ENCODE assay signal across 22 mouse cellular contexts in the genomic region with DNA sequence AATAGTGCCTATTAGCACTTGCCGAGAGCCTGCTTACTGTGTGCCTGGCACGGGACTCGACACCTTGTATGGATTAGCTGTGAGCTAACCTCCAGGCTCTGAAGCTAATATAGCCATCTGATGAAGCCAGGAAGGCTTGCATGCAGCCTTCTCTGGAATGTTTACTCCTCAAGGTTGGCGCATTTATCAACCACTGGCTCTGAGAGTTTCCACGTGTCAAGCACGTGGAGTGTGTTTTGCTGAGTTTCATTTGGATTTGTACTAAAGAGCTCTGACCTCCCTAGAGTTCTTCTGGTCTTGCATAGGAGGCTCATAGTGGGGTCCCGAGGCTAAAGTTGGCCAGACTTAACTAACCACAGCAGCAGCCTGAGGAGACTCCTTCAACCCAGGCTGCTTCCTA. TPM values are rescaled to one million over a fixed set of nuclear protein-coding genes. Genes with fewer than 3 reads are reported as not detected.
DNase-seq lines count a peak whose midpoint lies in the region; ATAC-seq lines count a peak whose summit lies in the region.
"Had no signal": no experiment of that assay in that cellular context is flagged by ENCODE, and none has a peak within 500 bp of the region (broad histone marks: within the 10 kb centered on the region; RNA-seq: fewer than 3 reads in every experiment).

No protein-coding gene starts in this region.

- no peak overlapping the region for H3K4me2 ChIP-seq in embryonic facial prominence, embryonic 12.5 days (replicated peaks)
- H3K4me2 ChIP-seq in embryonic facial prominence, embryonic 14.5 days (ENCODE audit: low read depth, low read length), result no peak overlapping the region
- no peak overlapping the region for H3K4me2 ChIP-seq in limb, embryonic 11.5 days (ENCODE audit: low read depth, severe bottlenecking)
- H3K4me2 ChIP-seq in midbrain, embryonic 11.5 days, result no peak overlapping the region
- H3K4me2 ChIP-seq: heart, embryonic 13.5 days; hindbrain, embryonic 15.5 days had no signal

- H3K36me3 ChIP-seq in embryonic facial prominence, embryonic 12.5 days, result no peaks in the 10 kb centered on the region
- H3K36me3 ChIP-seq in embryonic facial prominence, embryonic 10.5 days (replicated peaks), result no peaks in the 10 kb centered on the region
- no peaks in the 10 kb centered on the region for H3K36me3 ChIP-seq in embryonic facial prominence, embryonic 14.5 days (ENCODE audit: control insufficient read depth, insufficient read depth, low read length)
- H3K36me3 ChIP-seq in limb, embryonic 11.5 days (ENCODE audit: control insufficient read depth, insufficient read depth, low read length), result no peaks in the 10 kb centered on the region
- H3K36me3 ChIP-seq in midbrain, embryonic 11.5 days (ENCODE audit: control insufficient read depth, insufficient read depth, low read length), result no peaks in the 10 kb centered on the region
- H3K36me3 ChIP-seq: forebrain, embryonic 10.5 days; G1E; heart, embryonic 13.5 days; hindbrain, embryonic 15.5 days had no signal

- no peak overlapping the region for H3K4me3 ChIP-seq in embryonic facial prominence, embryonic 12.5 days
- no peak overlapping the region for H3K4me3 ChIP-seq in embryonic facial prominence, embryonic 10.5 days
- H3K4me3 ChIP-seq in embryonic facial prominence, embryonic 14.5 days (ENCODE audit: low read depth, low read length), result no peak overlapping the region
- no peak overlapping the region for H3K4me3 ChIP-seq in limb, embryonic 11.5 days (ENCODE audit: low read depth, low read length)
- no peak overlapping the region for H3K4me3 ChIP-seq in midbrain, embryonic 11.5 days (ENCODE audit: low read depth, low read length)
- H3K4me3 ChIP-seq: erythroblast, embryonic 14.5 days; forebrain, embryonic 10.5 days; heart, embryonic 13.5 days; hindbrain, embryonic 15.5 days had no signal

- WGBS in embryonic facial prominence, embryonic 12.5 days, result 59% methylated on average over 7 of the region's 7 CpGs
- WGBS in embryonic facial prominence, embryonic 10.5 days, result 82% methylated on average over 7 of the region's 7 CpGs
- 41% methylated on average over 7 of the region's 7 CpGs for WGBS in embryonic facial prominence, embryonic 14.5 days
- WGBS in limb, embryonic 11.5 days, result 37% methylated on average over 7 of the region's 7 CpGs
- WGBS in midbrain, embryonic 11.5 days, result 92% methylated on average over 7 of the region's 7 CpGs

- no peaks in the 10 kb centered on the region for H3K27me3 ChIP-seq in embryonic facial prominence, embryonic 12.5 days
- no peaks in the 10 kb centered on the region for H3K27me3 ChIP-seq in embryonic facial prominence, embryonic 10.5 days (replicated peaks; ENCODE audit: low read depth, poor library complexity, severe bottlenecking)
- H3K27me3 ChIP-seq in embryonic facial prominence, embryonic 14.5 days (replicated peaks; ENCODE audit: control insufficient read depth, insufficient read depth, low read length), result no peaks in the 10 kb centered on the region
- no peaks in the 10 kb centered on the region for H3K27me3 ChIP-seq in limb, embryonic 11.5 days (ENCODE audit: control insufficient read depth, insufficient read depth, low read length)
- no peaks in the 10 kb centered on the region for H3K27me3 ChIP-seq in midbrain, embryonic 11.5 days (ENCODE audit: control insufficient read depth, insufficient read depth, low read length)
- H3K27me3 ChIP-seq: heart, embryonic 13.5 days; hindbrain, embryonic 15.5 days had no signal

- H3K9ac ChIP-seq in embryonic facial prominence, embryonic 12.5 days, result no peak overlapping the region
- no peak overlapping the region for H3K9ac ChIP-seq in embryonic facial prominence, embryonic 14.5 days (ENCODE audit: low read depth, low read length)
- H3K9ac ChIP-seq in limb, embryonic 11.5 days (ENCODE audit: low read length), result no peak overlapping the region
- H3K9ac ChIP-seq in midbrain, embryonic 11.5 days (ENCODE audit: low read length), result no peak overlapping the region
- H3K9ac ChIP-seq: heart, embryonic 13.5 days; hindbrain, embryonic 15.5 days had no signal

- H3K4me1 ChIP-seq in embryonic facial prominence, embryonic 12.5 days, result peaks cover 40% of the 10 kb centered on the region
- peaks cover 42% of the 10 kb centered on the region for H3K4me1 ChIP-seq in embryonic facial prominence, embryonic 10.5 days
- H3K4me1 ChIP-seq in embryonic facial prominence, embryonic 14.5 days (ENCODE audit: control insufficient read depth, insufficient read depth, low read length), result peaks cover 37% of the 10 kb centered on the region
- H3K4me1 ChIP-seq in limb, embryonic 11.5 days (ENCODE audit: control insufficient read depth, insufficient read depth, low read length), result peaks cover 22% of the 10 kb centered on the region
- H3K4me1 ChIP-seq in midbrain, embryonic 11.5 days (ENCODE audit: control insufficient read depth, insufficient read depth, low read length), result no peaks in the 10 kb centered on the region
- H3K4me1 ChIP-seq: hindbrain, embryonic 15.5 days had no signal

- H3K27ac ChIP-seq in embryonic facial prominence, embryonic 12.5 days, result peak overlapping the region; percentile 71; the same call in 1 of the 2 replicates
- H3K27ac ChIP-seq in embryonic facial prominence, embryonic 10.5 days (replicated peaks), result no peak overlapping the region; the same call in 1 of the 2 replicates
- peak overlapping the region; percentile 85 for H3K27ac ChIP-seq in embryonic facial prominence, embryonic 14.5 days (replicated peaks; ENCODE audit: low read depth, low read length)
- no peak overlapping the region for H3K27ac ChIP-seq in limb, embryonic 11.5 days (replicated peaks; ENCODE audit: low read depth, low read length)
- no peak overlapping the region for H3K27ac ChIP-seq in midbrain, embryonic 11.5 days (ENCODE audit: low read depth, low read length)
- H3K27ac ChIP-seq: forebrain, embryonic 10.5 days; heart, embryonic 13.5 days; hindbrain, embryonic 15.5 days had no signal

- ATAC-seq in embryonic facial prominence, embryonic 12.5 days (ENCODE audit: insufficient number of reproducible peaks, insufficient read depth, low FRiP score, low TSS enrichment), result no peak
- no peak for ATAC-seq in embryonic facial prominence, embryonic 14.5 days (ENCODE audit: low read depth)
- no peak for ATAC-seq in limb, embryonic 11.5 days (ENCODE audit: insufficient number of reproducible peaks, low FRiP score, low TSS enrichment, low read depth)
- ATAC-seq in midbrain, embryonic 11.5 days (ENCODE audit: low FRiP score), result no peak
- ATAC-seq: CD4-positive, CD25-positive, alpha-beta regulatory T cell, adult 4 months; forebrain, embryonic 14.5 days; intestine, embryonic 16.5 days had no signal

- H3K9me3 ChIP-seq in embryonic facial prominence, embryonic 12.5 days, result no peaks in the 10 kb centered on the region
- H3K9me3 ChIP-seq in embryonic facial prominence, embryonic 10.5 days, result no peaks in the 10 kb centered on the region
- H3K9me3 ChIP-seq in embryonic facial prominence, embryonic 14.5 days (ENCODE audit: control insufficient read depth, low read length), result no peaks in the 10 kb centered on the region
- H3K9me3 ChIP-seq in limb, embryonic 11.5 days (ENCODE audit: control insufficient read depth, low read length), result no peaks in the 10 kb centered on the region
- H3K9me3 ChIP-seq in midbrain, embryonic 11.5 days (ENCODE audit: control insufficient read depth, low read length), result no peaks in the 10 kb centered on the region
- H3K9me3 ChIP-seq: forebrain, embryonic 10.5 days; G1E; heart, embryonic 13.5 days; hindbrain, embryonic 15.5 days had no signal

- DNase-seq in embryonic facial prominence, embryonic 10.5 days (ENCODE audit: low spot score), result no peak
- no peak for DNase-seq in embryonic facial prominence, embryonic 14.5 days (ENCODE audit: low spot score)
- DNase-seq in limb, embryonic 11.5 days (ENCODE audit: low spot score), result peak; percentile 41
- no peak for DNase-seq in T-cell, adult 2 months (ENCODE audit: low spot score)
- no peak for DNase-seq in right cerebral cortex, postnatal 25 days
- DNase-seq in midbrain, embryonic 11.5 days (ENCODE audit: low spot score, missing footprints), result no peak
- DNase-seq: adrenal gland, adult 2 months; adrenal gland, postnatal 25 days; B cell, adult 2 months; cerebellum, adult 18-20 months; cerebellum, postnatal 10 days; gastrocnemius, postnatal 10 days; heart, postnatal 36 days had no signal

RNA-seq across cellular contexts. Expression of a gene that starts 55.2 kb away (rescaled TPM):
- polyA plus RNA-seq in embryonic facial prominence, embryonic 12.5 days (2016; fragmentation: Nextera tagmentation; extraction: Ambion mirVana), result 6.7 and 12.4 TPM in 2 replicates
- polyA plus RNA-seq in embryonic facial prominence, embryonic 10.5 days (2016; fragmentation: Nextera tagmentation; extraction: Ambion mirVana), result 1.4 and 2.3 TPM in 2 replicates
- polyA plus RNA-seq in embryonic facial prominence, embryonic 14.5 days (2014; fragmentation: Nextera tagmentation; extraction: Ambion mirVana), result 7.0 and 8.9 TPM in 2 replicates
- polyA plus RNA-seq in limb, embryonic 11.5 days (2014; fragmentation: Nextera tagmentation; extraction: Ambion mirVana), result 3.9 TPM in 2 replicates
- 0.33 and 1.0 TPM in 2 replicates for polyA plus RNA-seq in midbrain, embryonic 11.5 days (2014; fragmentation: Nextera tagmentation; extraction: Ambion mirVana)
- polyA plus RNA-seq: CD4-positive, CD25-positive, alpha-beta regulatory T cell, adult 4 months; erythroblast, embryonic 14.5 days; G1E had no signal

Comparison
In these comparisons a context has a peak if more than half of its experiments do, and no peak if none do; other contexts are left out.
1. H3K27ac ChIP-seq: peak in embryonic facial prominence, embryonic 12.5 days (single experiment) and embryonic facial prominence, embryonic 14.5 days (single experiment); none in embryonic facial prominence, embryonic 10.5 days (single experiment), limb, embryonic 11.5 days (single experiment) and midbrain, embryonic 11.5 days (single experiment).